Mouse (Mus musculus): Measurements from ENCODE around the gene Coro2a. TPM values are rescaled to one million over a fixed set of nuclear protein-coding genes. Genes with fewer than 3 reads are reported as not detected.
"Not testable (repeated sequence)": the region's sequence is repeated elsewhere in the genome, so short reads cannot be mapped to it uniquely, and the experiment has no call there.

Gene Coro2a
- polyA plus RNA-seq, 1 experiment = 9.1 TPM

GRCm38 (mm10) chr4:46634881-46635280 is 32.9 kb upstream of the Coro2a start:
- H3K4me3 ChIP-seq (replicated peaks; ENCODE audit: extremely low read depth, low read depth, low read length) = no peak overlapping the region
- 69% methylated on average over 6 of the region's 6 CpGs for WGBS
- H3K4me1 ChIP-seq (ENCODE audit: control insufficient read depth, insufficient read depth, low read length) = no peaks in the 10 kb centered on the region
- DNase-seq = no peak
- TF ChIP-seq POLR2A (IDR thresholded peaks at IDR 0.05; ENCODE audit: borderline replicate concordance, extremely low read depth, low read depth, low read length) (no peak), CTCF (IDR thresholded peaks at IDR 0.05; ENCODE audit: insufficient read depth, low read length) (no peak)

DNA sequence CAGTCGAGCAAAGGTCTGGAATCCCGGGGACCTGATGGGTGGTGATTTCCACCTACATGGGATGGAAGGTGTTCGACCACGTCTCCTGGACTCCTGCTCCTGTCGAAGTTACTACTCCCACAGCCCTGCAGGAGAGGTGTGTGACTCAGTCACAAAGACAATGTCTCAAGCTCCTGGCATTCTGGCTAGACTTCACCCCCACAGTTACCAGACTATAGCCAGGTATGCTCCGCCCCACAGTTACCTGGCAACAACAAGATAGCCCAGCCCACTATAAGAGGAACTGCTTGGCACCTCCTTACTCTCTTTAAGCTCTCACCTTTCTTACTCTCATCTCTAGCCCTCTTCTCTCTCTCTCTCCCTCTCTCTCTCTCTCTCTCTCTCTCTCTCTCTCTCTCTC is 31.6 kb upstream of the Coro2a start:
- WGBS = 70% methylated on average over 6 of the region's 6 CpGs
- not testable (repeated sequence) for H3K4me3 ChIP-seq (replicated peaks; ENCODE audit: extremely low read depth, low read depth, low read length); H3K4me1 ChIP-seq (ENCODE audit: control insufficient read depth, insufficient read depth, low read length); DNase-seq

DNA sequence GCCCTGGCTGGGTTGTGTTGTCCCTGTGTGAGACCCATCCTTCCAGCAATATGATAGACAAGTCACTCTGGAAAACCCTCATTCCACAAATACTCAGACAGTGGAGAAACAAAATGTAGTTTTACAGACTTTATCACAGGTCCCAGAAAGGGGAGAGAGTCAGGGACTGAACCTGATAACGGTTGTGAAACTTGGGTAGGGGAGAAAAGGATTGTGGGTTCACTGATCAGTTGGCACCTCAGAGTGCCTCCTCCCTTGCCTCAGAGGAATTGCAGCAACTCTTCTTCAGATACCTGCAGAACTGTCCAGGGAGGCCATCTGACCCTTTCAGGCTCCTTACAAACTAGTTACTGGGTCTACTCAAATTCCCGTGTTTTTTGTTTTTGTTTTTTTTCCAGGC is 30.5 kb upstream of the Coro2a start:
- Histone ChIP-seq H3K4me1 (ENCODE audit: control insufficient read depth, insufficient read depth, low read length) (no peaks in the 10 kb centered on the region), H3K4me3 (replicated peaks; ENCODE audit: extremely low read depth, low read depth, low read length) (no peak overlapping the region)
- whole genome bisulfite sequencing = 55% methylated on average over 2 of the region's 2 CpGs
- no peak for TF ChIP-seq CTCF (IDR thresholded peaks at IDR 0.05; ENCODE audit: insufficient read depth, low read length)
- DNase-seq = no peak

DNA sequence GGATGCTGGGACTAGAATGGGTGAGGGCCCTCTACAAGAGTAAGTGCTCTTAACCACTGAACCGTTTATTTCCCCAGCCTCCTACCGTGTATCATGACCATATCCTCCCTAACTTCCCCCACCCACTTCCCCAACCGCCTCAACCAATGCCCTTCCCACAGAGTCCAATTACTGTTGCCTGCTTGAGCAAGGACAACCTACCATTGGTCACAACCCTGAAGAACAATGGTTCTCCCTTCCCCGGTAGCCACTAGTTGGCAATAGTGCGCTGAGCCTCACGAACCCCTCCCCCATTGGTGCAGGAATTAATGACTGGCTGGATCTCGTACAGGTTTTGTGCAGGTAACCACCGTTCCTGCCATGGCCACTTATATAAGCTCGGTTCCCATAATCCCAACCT is 28.4 kb upstream of the Coro2a start:
- TF ChIP-seq POLR2A (IDR thresholded peaks at IDR 0.05; ENCODE audit: borderline replicate concordance, extremely low read depth, low read depth, low read length) = no peak
- 0 out of 2 replicates have a peak, but pooled peaks have one; percentile 11 for TF ChIP-seq CTCF (IDR thresholded peaks at IDR 0.05; ENCODE audit: insufficient read depth, low read length)
- WGBS = 48% methylated on average over 9 of the region's 9 CpGs
- H3K4me1 ChIP-seq (ENCODE audit: control insufficient read depth, insufficient read depth, low read length) = no peaks in the 10 kb centered on the region
- no peak overlapping the region for H3K4me3 ChIP-seq (replicated peaks; ENCODE audit: extremely low read depth, low read depth, low read length)
- DNase-seq = no peak

GRCm38 (mm10) chr4:46628873-46629272 is 26.9 kb upstream of the Coro2a start:
- Histone ChIP-seq H3K4me3 (replicated peaks; ENCODE audit: extremely low read depth, low read depth, low read length) (no peak overlapping the region), H3K4me1 (ENCODE audit: control insufficient read depth, insufficient read depth, low read length) (no peaks in the 10 kb centered on the region)
- WGBS = 56% methylated on average over 9 of the region's 9 CpGs
- no peak for DNase-seq
- TF ChIP-seq POLR2A (IDR thresholded peaks at IDR 0.05; ENCODE audit: borderline replicate concordance, extremely low read depth, low read depth, low read length) (no peak), CTCF (IDR thresholded peaks at IDR 0.05; ENCODE audit: insufficient read depth, low read length) (no peak)

DNA sequence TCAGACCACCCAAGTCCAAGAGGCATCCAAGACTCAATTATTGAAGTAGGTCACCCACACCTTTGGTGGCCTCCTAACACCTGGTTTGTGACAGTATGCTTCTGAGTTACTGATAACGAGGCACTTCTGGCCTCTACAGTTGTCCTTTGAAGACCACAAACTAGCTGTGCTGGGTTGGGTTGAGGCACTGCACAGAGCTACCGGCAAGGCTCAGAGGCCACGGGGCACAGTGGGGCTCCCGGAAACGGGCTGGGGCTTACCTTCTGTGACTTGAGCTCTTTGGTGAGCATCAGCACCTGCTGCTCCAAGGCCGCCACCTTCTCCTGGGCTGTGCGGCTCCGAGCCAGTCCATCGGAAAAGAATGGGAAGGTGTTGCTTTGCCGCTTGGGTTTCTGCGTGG is 26.1 kb upstream of the Coro2a start:
- WGBS = 80% methylated on average over 11 of the region's 11 CpGs
- TF ChIP-seq CTCF (IDR thresholded peaks at IDR 0.05; ENCODE audit: insufficient read depth, low read length) (no peak), POLR2A (IDR thresholded peaks at IDR 0.05; ENCODE audit: borderline replicate concordance, extremely low read depth, low read depth, low read length) (no peak)
- Histone ChIP-seq H3K4me1 (ENCODE audit: control insufficient read depth, insufficient read depth, low read length) (no peaks in the 10 kb centered on the region), H3K4me3 (replicated peaks; ENCODE audit: extremely low read depth, low read depth, low read length) (no peak overlapping the region)
- DNase-seq = no peak

DNA sequence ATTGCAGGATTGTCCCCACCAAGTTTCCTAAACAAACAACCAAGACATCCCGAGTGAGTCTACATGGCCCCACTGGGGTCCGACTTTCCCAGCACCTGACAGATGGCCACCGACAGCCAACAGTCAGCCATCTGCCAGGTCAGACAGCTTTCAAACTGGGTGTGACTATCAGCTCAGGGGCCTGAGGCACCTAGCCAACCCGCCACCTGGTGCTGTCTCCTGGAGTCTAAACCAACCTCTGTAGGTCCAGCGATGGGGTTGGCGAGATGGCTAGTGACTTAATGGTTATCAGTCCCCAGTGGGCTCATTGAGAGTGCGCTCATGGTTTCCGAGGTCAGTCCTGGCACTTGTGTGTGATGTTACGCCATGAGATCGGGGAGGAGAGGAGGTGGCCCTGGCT is 23.1 kb upstream of the Coro2a start:
- 69% methylated on average over 10 of the region's 10 CpGs for WGBS
- H3K4me1 ChIP-seq (ENCODE audit: control insufficient read depth, insufficient read depth, low read length) = no peaks in the 10 kb centered on the region
- TF ChIP-seq POLR2A (IDR thresholded peaks at IDR 0.05; ENCODE audit: borderline replicate concordance, extremely low read depth, low read depth, low read length) = no peak
- TF ChIP-seq CTCF (IDR thresholded peaks at IDR 0.05; ENCODE audit: insufficient read depth, low read length) = no peak
- DNase-seq = no peak
- no peak overlapping the region for H3K4me3 ChIP-seq (replicated peaks; ENCODE audit: extremely low read depth, low read depth, low read length)

DNA sequence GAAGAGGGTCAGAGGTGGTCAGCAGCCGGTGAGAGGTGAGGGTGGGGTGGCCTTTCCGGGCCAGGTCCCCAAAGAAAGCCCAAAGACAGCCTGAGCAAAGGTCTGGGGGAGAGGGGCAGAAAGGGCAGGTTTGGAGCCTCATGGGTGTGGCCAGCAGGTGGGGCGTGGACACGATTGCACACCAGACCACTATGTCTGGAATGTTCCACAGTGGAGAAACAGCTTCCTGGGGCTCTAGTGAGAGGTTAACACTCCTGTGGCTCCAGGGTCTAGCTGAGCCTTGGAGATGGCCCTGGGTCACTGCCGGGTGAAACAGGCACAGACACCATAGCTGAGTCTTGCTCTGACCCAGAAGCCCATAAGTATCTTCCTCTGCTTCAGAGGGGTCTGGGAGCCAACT is 21.0 kb upstream of the Coro2a start:
- TF ChIP-seq POLR2A (IDR thresholded peaks at IDR 0.05; ENCODE audit: borderline replicate concordance, extremely low read depth, low read depth, low read length) = no peak
- TF ChIP-seq CTCF (IDR thresholded peaks at IDR 0.05; ENCODE audit: insufficient read depth, low read length) = no peak
- WGBS = 61% methylated on average over 5 of the region's 5 CpGs
- Histone ChIP-seq H3K4me3 (replicated peaks; ENCODE audit: extremely low read depth, low read depth, low read length) (no peak overlapping the region), H3K4me1 (ENCODE audit: control insufficient read depth, insufficient read depth, low read length) (no peaks in the 10 kb centered on the region)
- DNase-seq = no peak

DNA sequence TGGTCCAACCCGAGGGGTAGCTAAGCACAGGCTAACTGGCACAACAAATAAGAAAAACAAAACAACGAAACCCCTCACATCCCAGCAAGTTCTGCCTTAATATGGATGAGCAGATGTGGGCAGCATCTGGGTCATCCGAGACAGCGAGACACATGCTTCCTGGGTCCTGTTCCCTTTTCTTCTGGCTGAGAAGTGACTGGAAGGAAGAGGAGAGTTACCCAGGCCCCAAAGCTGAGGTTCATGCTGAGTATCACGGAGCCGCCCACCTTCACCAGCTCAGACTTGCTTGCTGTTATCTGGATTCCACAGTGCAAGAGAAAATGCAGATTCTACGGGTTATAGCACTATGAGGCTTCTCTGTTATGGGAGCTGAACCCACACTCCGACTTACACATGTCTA is 18.9 kb upstream of the Coro2a start:
- H3K4me1 ChIP-seq (ENCODE audit: control insufficient read depth, insufficient read depth, low read length) = no peaks in the 10 kb centered on the region
- TF ChIP-seq POLR2A (IDR thresholded peaks at IDR 0.05; ENCODE audit: borderline replicate concordance, extremely low read depth, low read depth, low read length) = no peak
- TF ChIP-seq CTCF (IDR thresholded peaks at IDR 0.05; ENCODE audit: insufficient read depth, low read length) = no peak
- H3K4me3 ChIP-seq (replicated peaks; ENCODE audit: extremely low read depth, low read depth, low read length) = no peak overlapping the region
- no peak for DNase-seq
- 84% methylated on average over 8 of the region's 8 CpGs for whole genome bisulfite sequencing

DNA sequence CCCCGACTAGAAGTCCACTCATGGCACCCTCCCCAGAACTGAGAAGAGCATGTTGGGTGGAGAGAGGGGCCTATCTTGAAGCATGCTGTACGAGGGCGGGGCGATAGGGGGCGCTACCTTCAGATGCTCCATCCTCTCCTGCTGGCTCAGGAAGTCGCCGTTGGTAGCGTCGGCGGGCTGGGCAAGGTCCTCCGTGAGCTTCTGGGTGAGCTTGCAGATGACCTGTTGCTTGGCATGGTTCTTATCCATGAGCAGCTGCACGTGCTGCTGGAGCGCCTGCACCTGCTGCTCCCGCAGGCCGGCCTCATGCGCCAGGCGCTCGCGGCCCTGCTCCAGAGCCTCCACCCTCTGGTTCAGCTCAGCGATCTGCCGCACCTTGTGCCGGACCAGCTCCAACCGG is 18.3 kb upstream of the Coro2a start:
- WGBS = 33% methylated on average over 23 of the region's 23 CpGs
- no peaks in the 10 kb centered on the region for H3K4me1 ChIP-seq (ENCODE audit: control insufficient read depth, insufficient read depth, low read length)
- DNase-seq = no peak
- no peak overlapping the region for H3K4me3 ChIP-seq (replicated peaks; ENCODE audit: extremely low read depth, low read depth, low read length)
- peak; percentile 21; the same call in 1 of the 2 replicates for TF ChIP-seq CTCF (IDR thresholded peaks at IDR 0.05; ENCODE audit: insufficient read depth, low read length)
- no peak for TF ChIP-seq POLR2A (IDR thresholded peaks at IDR 0.05; ENCODE audit: borderline replicate concordance, extremely low read depth, low read depth, low read length)

Data from lung, adult 2 months (tissue).